In the genomic region with DNA sequence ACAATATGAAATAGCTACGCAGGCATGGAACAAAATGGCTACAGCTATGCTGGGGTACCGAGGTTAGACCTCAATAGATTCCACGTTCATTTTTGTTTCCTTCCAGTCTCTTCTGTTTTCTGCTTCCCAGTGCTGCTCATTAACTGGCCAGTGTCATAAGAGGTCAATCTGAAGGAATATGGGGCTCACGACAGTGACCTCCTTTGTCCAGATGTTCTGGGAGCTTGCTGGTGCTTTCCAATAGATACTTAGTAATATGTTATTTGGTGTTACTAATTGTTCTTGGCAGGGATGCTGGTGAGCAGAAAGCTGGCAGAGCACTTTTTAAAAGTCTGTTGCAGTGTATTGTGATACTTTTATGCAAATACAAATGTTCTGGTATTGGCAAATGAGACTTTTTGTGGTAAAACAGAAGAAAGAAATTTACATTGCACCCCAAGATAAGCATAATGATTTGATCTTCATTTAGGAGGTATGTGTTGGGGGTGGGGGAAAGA, we compare ENCODE assay signal across 11 mouse cellular contexts.
DNase-seq lines count a peak whose midpoint lies in the region; ATAC-seq and TF ChIP-seq lines count a peak whose summit lies in the region.
"Had no signal": no experiment of that assay in that cellular context is flagged by ENCODE, and none has a peak within 500 bp of the region (broad histone marks: within the 10 kb centered on the region; RNA-seq: fewer than 3 reads in every experiment).

No protein-coding gene starts in this region.

- H3K4me2 ChIP-seq in hindbrain, embryonic 15.5 days: no peak overlapping the region
- H3K4me2 ChIP-seq in hindbrain, embryonic 11.5 days (replicated peaks; ENCODE audit: low read depth, low read length): no peak overlapping the region

- no peak for ATAC-seq in hindbrain, embryonic 15.5 days (ENCODE audit: low FRiP score, low read depth)
- no peak for ATAC-seq in hindbrain, embryonic 11.5 days (ENCODE audit: low FRiP score)

- no peaks in the 10 kb centered on the region for H3K36me3 ChIP-seq in hindbrain, embryonic 15.5 days
- H3K36me3 ChIP-seq in hindbrain, embryonic 11.5 days (ENCODE audit: control insufficient read depth, insufficient read depth, low read length): no peaks in the 10 kb centered on the region
- H3K36me3 ChIP-seq: limb, embryonic 10.5 days had no signal

- no peaks in the 10 kb centered on the region for H3K9me3 ChIP-seq in hindbrain, embryonic 15.5 days
- no peaks in the 10 kb centered on the region for H3K9me3 ChIP-seq in hindbrain, embryonic 11.5 days (ENCODE audit: control insufficient read depth, low read length)
- H3K9me3 ChIP-seq: limb, embryonic 10.5 days had no signal

- no peak for TF ChIP-seq POLR2A in cerebellum, adult 2 months (IDR thresholded peaks at IDR 0.05; ENCODE audit: borderline replicate concordance, insufficient read depth, low read length)

- WGBS in cerebellum, adult 2 months: 70% methylated on average over 4 of the region's 4 CpGs
- WGBS in hindbrain, embryonic 15.5 days: 66% methylated on average over 4 of the region's 4 CpGs
- 77% methylated on average over 4 of the region's 4 CpGs for WGBS in hindbrain, embryonic 11.5 days

- H3K9ac ChIP-seq in hindbrain, embryonic 15.5 days: no peak overlapping the region
- no peak overlapping the region for H3K9ac ChIP-seq in hindbrain, embryonic 11.5 days (ENCODE audit: low read depth, low read length)

- H3K4me1 ChIP-seq in cerebellum, adult 2 months (ENCODE audit: control insufficient read depth, insufficient read depth, low read length): peaks cover 17% of the 10 kb centered on the region
- no peaks in the 10 kb centered on the region for H3K4me1 ChIP-seq in hindbrain, embryonic 15.5 days (replicated peaks)
- H3K4me1 ChIP-seq in hindbrain, embryonic 11.5 days (replicated peaks; ENCODE audit: control insufficient read depth, insufficient read depth, low read length): no peaks in the 10 kb centered on the region

- DNase-seq in cerebellum, adult 2 months: peak in 1 of 2 experiments; percentile 31
- DNase-seq in cerebellum, adult 11 months: no peak
- DNase-seq in hindbrain, embryonic 11.5 days (ENCODE audit: low spot score): no peak
- peak; percentile 36 for DNase-seq in retina, postnatal 1 day
- no peak for DNase-seq in retina, embryonic 14.5 days (ENCODE audit: low spot score)
- DNase-seq in skeletal muscle tissue, adult 2 months (ENCODE audit: low read depth, low spot score): peak; percentile 21
- no peak for DNase-seq in kidney, adult 8-10 months
- DNase-seq: kidney, adult 18-20 months had no signal

- peak overlapping the region; percentile 87; the same call in 1 of the 2 replicates for H3K27ac ChIP-seq in cerebellum, adult 2 months (ENCODE audit: insufficient read depth, low read length)
- H3K27ac ChIP-seq in hindbrain, embryonic 15.5 days (replicated peaks): peak overlapping the region; percentile 25; the same call in 1 of the 2 replicates
- no peak overlapping the region for H3K27ac ChIP-seq in hindbrain, embryonic 11.5 days (ENCODE audit: low read depth, low read length)
- H3K27ac ChIP-seq: limb, embryonic 10.5 days; stomach, postnatal 0 days had no signal

- no peaks in the 10 kb centered on the region for H3K27me3 ChIP-seq in cerebellum, adult 2 months (ENCODE audit: control insufficient read depth, insufficient read depth, low read length)
- H3K27me3 ChIP-seq in hindbrain, embryonic 15.5 days: no peaks in the 10 kb centered on the region
- H3K27me3 ChIP-seq in hindbrain, embryonic 11.5 days (ENCODE audit: control insufficient read depth, insufficient read depth, low read length): no peaks in the 10 kb centered on the region

- no peak for TF ChIP-seq CTCF in cerebellum, adult 2 months (IDR thresholded peaks at IDR 0.05; ENCODE audit: borderline replicate concordance, insufficient read depth, low read depth, low read length)

- H3K4me3 ChIP-seq in cerebellum, adult 2 months (replicated peaks; ENCODE audit: insufficient read depth, low read depth, low read length): no peak overlapping the region
- H3K4me3 ChIP-seq in hindbrain, embryonic 15.5 days: no peak overlapping the region
- H3K4me3 ChIP-seq in hindbrain, embryonic 11.5 days (ENCODE audit: low read depth, low read length): no peak overlapping the region
- H3K4me3 ChIP-seq: limb, embryonic 10.5 days had no signal

Comparison
In these comparisons a context has a peak if more than half of its experiments do, and no peak if none do; other contexts are left out.
1. DNase-seq: peak in retina, postnatal 1 day (single experiment) and skeletal muscle tissue, adult 2 months (single experiment); none in cerebellum, adult 11 months (single experiment), hindbrain, embryonic 11.5 days (single experiment), retina, embryonic 14.5 days (single experiment) and kidney, adult 8-10 months (0 of 2).